Mouse (Mus musculus): ENCODE measurements around the gene Fmnl1. TPM values are rescaled to one million over a fixed set of nuclear protein-coding genes. Genes with fewer than 3 reads are reported as not detected.

Fmnl1 gene
- polyA plus RNA-seq, 1 experiment from 2014 or later = 0.70 TPM

- no peaks in the 10 kb centered on the region for H3K4me1 ChIP-seq (ENCODE audit: control insufficient read depth, insufficient read depth, low read length)
- no peak overlapping the region for H3K4me2 ChIP-seq (ENCODE audit: low read depth, low read length)
- DNase-seq (ENCODE audit: low spot score) = no peak
- H3K9ac ChIP-seq (replicated peaks; ENCODE audit: low read length) = no peak overlapping the region
- H3K4me3 ChIP-seq (ENCODE audit: low read depth, low read length) = no peak overlapping the region
- 76% methylated on average over 9 of the region's 9 CpGs for WGBS
- H3K27me3 ChIP-seq (ENCODE audit: control insufficient read depth, insufficient read depth, low read length) = no peaks in the 10 kb centered on the region
- H3K9me3 ChIP-seq (replicated peaks; ENCODE audit: control insufficient read depth, low read length) = no peaks in the 10 kb centered on the region
- H3K27ac ChIP-seq (replicated peaks; ENCODE audit: low read depth, low read length) = no peak overlapping the region
- no peaks in the 10 kb centered on the region for H3K36me3 ChIP-seq (replicated peaks; ENCODE audit: control insufficient read depth, insufficient read depth, low read depth, low read length)
- ATAC-seq (replicated peaks; ENCODE audit: insufficient number of reproducible peaks, low FRiP score, low TSS enrichment, low read depth) = no peak
Measured at GRCm38 (mm10) chr11:103181349-103181748, 10.4 kb downstream of the Fmnl1 start.

GRCm38 (mm10) chr11:103181911-103182310, 11.0 kb downstream of the Fmnl1 start:
- no peaks in the 10 kb centered on the region for H3K36me3 ChIP-seq (replicated peaks; ENCODE audit: control insufficient read depth, insufficient read depth, low read depth, low read length)
- 81% methylated on average over 3 of the region's 3 CpGs for WGBS
- H3K27ac ChIP-seq (replicated peaks; ENCODE audit: low read depth, low read length) = no peak overlapping the region
- DNase-seq (ENCODE audit: low spot score) (no peak), ATAC-seq (replicated peaks; ENCODE audit: insufficient number of reproducible peaks, low FRiP score, low TSS enrichment, low read depth) (no peak)
- H3K4me3 ChIP-seq (ENCODE audit: low read depth, low read length) = no peak overlapping the region
- no peak overlapping the region for H3K9ac ChIP-seq (replicated peaks; ENCODE audit: low read length)
- H3K4me2 ChIP-seq (ENCODE audit: low read depth, low read length) = no peak overlapping the region
- no peaks in the 10 kb centered on the region for H3K9me3 ChIP-seq (replicated peaks; ENCODE audit: control insufficient read depth, low read length)
- no peaks in the 10 kb centered on the region for H3K4me1 ChIP-seq (ENCODE audit: control insufficient read depth, insufficient read depth, low read length)
- no peaks in the 10 kb centered on the region for H3K27me3 ChIP-seq (ENCODE audit: control insufficient read depth, insufficient read depth, low read length)

- Histone ChIP-seq H3K4me1 (ENCODE audit: control insufficient read depth, insufficient read depth, low read length) (no peaks in the 10 kb centered on the region), H3K27ac (replicated peaks; ENCODE audit: low read depth, low read length) (no peak overlapping the region), H3K27me3 (ENCODE audit: control insufficient read depth, insufficient read depth, low read length) (no peaks in the 10 kb centered on the region), H3K9me3 (replicated peaks; ENCODE audit: control insufficient read depth, low read length) (no peaks in the 10 kb centered on the region), H3K4me3 (ENCODE audit: low read depth, low read length) (no peak overlapping the region), H3K4me2 (ENCODE audit: low read depth, low read length) (no peak overlapping the region), H3K36me3 (replicated peaks; ENCODE audit: control insufficient read depth, insufficient read depth, low read depth, low read length) (no peaks in the 10 kb centered on the region), H3K9ac (replicated peaks; ENCODE audit: low read length) (no peak overlapping the region)
- DNase-seq (ENCODE audit: low spot score) (peak; percentile 70), ATAC-seq (replicated peaks; ENCODE audit: insufficient number of reproducible peaks, low FRiP score, low TSS enrichment, low read depth) (no peak)
- 36% methylated on average over 2 of the region's 2 CpGs for WGBS
Measured at GRCm38 (mm10) chr11:103184891-103185290, 14.0 kb downstream of the Fmnl1 start.

- Histone ChIP-seq H3K27ac (replicated peaks; ENCODE audit: low read depth, low read length) (no peak overlapping the region), H3K36me3 (replicated peaks; ENCODE audit: control insufficient read depth, insufficient read depth, low read depth, low read length) (no peaks in the 10 kb centered on the region), H3K9me3 (replicated peaks; ENCODE audit: control insufficient read depth, low read length) (no peaks in the 10 kb centered on the region), H3K4me3 (ENCODE audit: low read depth, low read length) (peak overlapping the region; percentile 12; the same call in 1 of the 2 replicates), H3K27me3 (ENCODE audit: control insufficient read depth, insufficient read depth, low read length) (peaks cover 47% of the 10 kb centered on the region), H3K4me2 (ENCODE audit: low read depth, low read length) (peak overlapping the region; percentile 43), H3K4me1 (ENCODE audit: control insufficient read depth, insufficient read depth, low read length) (peaks cover 3% of the 10 kb centered on the region; the same call in 1 of the 2 replicates), H3K9ac (replicated peaks; ENCODE audit: low read length) (peak overlapping the region; percentile 22; the same call in 1 of the 2 replicates)
- DNase-seq (ENCODE audit: low spot score) = no peak
- 16% methylated on average over 28 of the region's 28 CpGs for WGBS
- ATAC-seq (replicated peaks; ENCODE audit: insufficient number of reproducible peaks, low FRiP score, low TSS enrichment, low read depth) = no peak
Measured at GRCm38 (mm10) chr11:103192230-103192955, 21.5 kb downstream of the Fmnl1 start.

- Histone ChIP-seq H3K4me1 (ENCODE audit: control insufficient read depth, insufficient read depth, low read length) (peaks cover 3% of the 10 kb centered on the region; the same call in 1 of the 2 replicates), H3K9me3 (replicated peaks; ENCODE audit: control insufficient read depth, low read length) (no peaks in the 10 kb centered on the region), H3K9ac (replicated peaks; ENCODE audit: low read length) (peak overlapping the region; percentile 22; the same call in 1 of the 2 replicates), H3K36me3 (replicated peaks; ENCODE audit: control insufficient read depth, insufficient read depth, low read depth, low read length) (no peaks in the 10 kb centered on the region), H3K4me2 (ENCODE audit: low read depth, low read length) (peak overlapping the region; percentile 43), H3K27ac (replicated peaks; ENCODE audit: low read depth, low read length) (no peak overlapping the region), H3K4me3 (ENCODE audit: low read depth, low read length) (peak overlapping the region; percentile 12; the same call in 1 of the 2 replicates), H3K27me3 (ENCODE audit: control insufficient read depth, insufficient read depth, low read length) (peaks cover 55% of the 10 kb centered on the region)
- 2% methylated on average over 41 of the region's 44 CpGs for WGBS
- ATAC-seq (replicated peaks; ENCODE audit: insufficient number of reproducible peaks, low FRiP score, low TSS enrichment, low read depth) (no peak), DNase-seq (ENCODE audit: low spot score) (peak; percentile 65)
Measured at GRCm38 (mm10) chr11:103192956-103193824, 22.3 kb downstream of the Fmnl1 start.

- WGBS = 24% methylated on average over 9 of the region's 9 CpGs
- peaks cover 61% of the 10 kb centered on the region for H3K27me3 ChIP-seq (ENCODE audit: control insufficient read depth, insufficient read depth, low read length)
- H3K9ac ChIP-seq (replicated peaks; ENCODE audit: low read length) = no peak overlapping the region
Measured at GRCm38 (mm10) chr11:103193825-103194168, 22.9 kb downstream of the Fmnl1 start.

GRCm38 (mm10) chr11:103195236-103195635, 24.3 kb downstream of the Fmnl1 start:
- Histone ChIP-seq H3K27ac (replicated peaks; ENCODE audit: low read depth, low read length) (no peak overlapping the region), H3K4me1 (ENCODE audit: control insufficient read depth, insufficient read depth, low read length) (peaks cover 5% of the 10 kb centered on the region; the same call in 1 of the 2 replicates), H3K4me2 (ENCODE audit: low read depth, low read length) (no peak overlapping the region), H3K9me3 (replicated peaks; ENCODE audit: control insufficient read depth, low read length) (no peaks in the 10 kb centered on the region), H3K9ac (replicated peaks; ENCODE audit: low read length) (no peak overlapping the region), H3K36me3 (replicated peaks; ENCODE audit: control insufficient read depth, insufficient read depth, low read depth, low read length) (no peaks in the 10 kb centered on the region), H3K4me3 (ENCODE audit: low read depth, low read length) (no peak overlapping the region), H3K27me3 (ENCODE audit: control insufficient read depth, insufficient read depth, low read length) (peaks cover 75% of the 10 kb centered on the region)
- ATAC-seq (replicated peaks; ENCODE audit: insufficient number of reproducible peaks, low FRiP score, low TSS enrichment, low read depth) = no peak
- WGBS = 86% methylated on average over 18 of the region's 18 CpGs
- no peak for DNase-seq (ENCODE audit: low spot score)

More at GRCm38 (mm10) chr11:103193825-103194168, 22.9 kb downstream of the Fmnl1 start:
- DNase-seq (ENCODE audit: low spot score) (no peak), ATAC-seq (replicated peaks; ENCODE audit: insufficient number of reproducible peaks, low FRiP score, low TSS enrichment, low read depth) (no peak)
- Histone ChIP-seq H3K4me2 (ENCODE audit: low read depth, low read length) (no peak overlapping the region), H3K36me3 (replicated peaks; ENCODE audit: control insufficient read depth, insufficient read depth, low read depth, low read length) (no peaks in the 10 kb centered on the region), H3K4me3 (ENCODE audit: low read depth, low read length) (no peak overlapping the region), H3K9me3 (replicated peaks; ENCODE audit: control insufficient read depth, low read length) (no peaks in the 10 kb centered on the region), H3K4me1 (ENCODE audit: control insufficient read depth, insufficient read depth, low read length) (peaks cover 3% of the 10 kb centered on the region; the same call in 1 of the 2 replicates), H3K27ac (replicated peaks; ENCODE audit: low read depth, low read length) (no peak overlapping the region)

GRCm38 (mm10) chr11:103195656-103196055, 24.7 kb downstream of the Fmnl1 start:
- Histone ChIP-seq H3K27me3 (ENCODE audit: control insufficient read depth, insufficient read depth, low read length) (peaks cover 75% of the 10 kb centered on the region), H3K27ac (replicated peaks; ENCODE audit: low read depth, low read length) (no peak overlapping the region)
- WGBS = 82% methylated on average over 5 of the region's 5 CpGs

More at GRCm38 (mm10) chr11:103195656-103196055, 24.7 kb downstream of the Fmnl1 start:
- H3K4me2 ChIP-seq (ENCODE audit: low read depth, low read length) = no peak overlapping the region
- no peak overlapping the region for H3K9ac ChIP-seq (replicated peaks; ENCODE audit: low read length)
- H3K4me1 ChIP-seq (ENCODE audit: control insufficient read depth, insufficient read depth, low read length) = peaks cover 5% of the 10 kb centered on the region; the same call in 1 of the 2 replicates
- H3K36me3 ChIP-seq (replicated peaks; ENCODE audit: control insufficient read depth, insufficient read depth, low read depth, low read length) = no peaks in the 10 kb centered on the region
- no peaks in the 10 kb centered on the region for H3K9me3 ChIP-seq (replicated peaks; ENCODE audit: control insufficient read depth, low read length)
- H3K4me3 ChIP-seq (ENCODE audit: low read depth, low read length) = no peak overlapping the region
- DNase-seq (ENCODE audit: low spot score) (no peak), ATAC-seq (replicated peaks; ENCODE audit: insufficient number of reproducible peaks, low FRiP score, low TSS enrichment, low read depth) (no peak)

Data from embryonic facial prominence, embryonic 11.5 days (tissue).